Mouse (Mus musculus) WW6 (cell line): ENCODE measurements around the gene Hmbs.
"Not testable (repeated sequence)": the region's sequence is repeated elsewhere in the genome, so short reads cannot be mapped to it uniquely, and the experiment has no call there.

Experiments used
- DNase-seq: peaks from one replicate; pipeline ENCODE4 v3.0.0-alpha.2; 2013; ENCODE audit warnings: low read depth, low spot score

Gene Hmbs

DNA sequence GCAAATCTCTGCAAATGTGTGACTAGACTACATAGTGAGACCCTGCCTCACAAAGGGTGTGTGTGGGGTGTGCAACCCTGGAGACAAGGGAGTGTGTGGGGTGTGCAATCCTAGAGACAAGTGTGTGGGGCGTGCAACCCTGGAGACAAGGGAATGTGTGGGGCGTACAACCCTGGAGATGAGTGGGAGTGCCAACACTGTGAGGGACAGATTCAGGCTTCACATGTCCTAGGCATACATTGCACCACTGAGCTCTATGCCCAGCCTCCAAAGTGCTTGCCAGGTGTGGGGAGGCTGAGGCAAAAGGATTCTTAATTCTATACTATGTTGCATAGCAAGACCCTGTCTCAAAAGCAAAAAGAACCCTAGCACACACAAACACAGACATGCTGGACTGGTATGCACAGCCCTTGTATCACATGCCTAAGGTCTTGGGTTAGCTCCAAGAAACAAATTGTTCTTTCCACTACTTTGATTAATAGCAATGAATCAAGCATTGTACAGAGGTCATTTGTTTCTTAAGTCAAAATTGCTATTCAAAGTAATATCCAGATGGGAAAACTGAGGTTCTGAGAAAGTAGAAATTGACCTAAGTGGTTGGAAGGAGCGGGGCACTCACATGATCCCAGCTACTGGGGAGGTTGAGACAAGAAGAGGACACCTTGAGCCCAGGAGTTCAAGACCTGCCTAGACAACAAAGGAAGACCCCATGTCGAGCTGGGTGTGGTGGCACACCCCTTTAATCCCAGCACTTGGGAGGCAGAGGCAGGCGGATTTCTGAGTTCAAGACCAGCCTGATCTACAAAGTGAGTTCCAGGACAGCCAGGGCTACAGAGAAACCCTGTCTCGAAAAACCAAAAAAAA lies 1.8 kb upstream of the Hmbs start:
- DNase-seq, result no peak

DNA sequence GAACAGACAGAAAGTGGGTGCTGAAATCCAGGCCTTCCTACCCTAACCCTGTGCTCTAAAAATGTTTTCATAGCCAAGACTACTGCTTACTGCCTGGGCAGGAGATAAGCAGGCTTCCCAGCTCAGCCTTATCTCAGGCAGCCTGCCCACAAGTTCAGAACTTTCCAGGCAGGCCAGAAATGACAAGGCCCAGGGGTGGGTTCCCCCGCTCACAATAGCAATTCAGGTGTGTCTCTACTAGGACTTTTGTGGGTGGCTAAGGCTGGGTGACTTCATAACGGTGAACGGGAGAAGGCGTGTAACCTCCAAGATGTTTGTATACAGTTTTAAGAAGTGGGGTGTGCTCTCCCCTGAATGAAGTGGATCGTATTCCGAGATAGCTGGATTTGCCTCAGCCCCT lies 738 bp downstream of the Hmbs start:
- no peak for DNase-seq

DNA sequence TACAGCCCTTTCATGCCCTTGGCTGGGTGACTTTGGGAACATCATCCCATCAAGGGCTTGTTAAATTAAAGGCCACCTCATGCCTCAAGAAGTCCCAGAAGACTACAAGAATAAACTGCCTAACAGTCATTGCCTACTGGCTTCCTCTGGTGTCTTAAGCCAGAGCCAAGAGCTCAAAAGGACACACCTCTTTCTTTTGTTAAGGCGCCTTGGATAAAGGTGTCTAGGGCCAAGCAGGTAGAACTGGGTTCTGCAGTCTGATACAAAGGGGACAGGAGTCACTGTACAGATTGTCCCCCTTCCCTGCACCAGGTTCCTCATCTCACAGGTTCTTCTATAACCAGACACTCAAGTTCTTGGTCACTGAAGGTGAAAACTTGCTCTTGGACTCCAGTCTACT lies 1.4 kb downstream of the Hmbs start:
- DNase-seq, result no peak

DNA sequence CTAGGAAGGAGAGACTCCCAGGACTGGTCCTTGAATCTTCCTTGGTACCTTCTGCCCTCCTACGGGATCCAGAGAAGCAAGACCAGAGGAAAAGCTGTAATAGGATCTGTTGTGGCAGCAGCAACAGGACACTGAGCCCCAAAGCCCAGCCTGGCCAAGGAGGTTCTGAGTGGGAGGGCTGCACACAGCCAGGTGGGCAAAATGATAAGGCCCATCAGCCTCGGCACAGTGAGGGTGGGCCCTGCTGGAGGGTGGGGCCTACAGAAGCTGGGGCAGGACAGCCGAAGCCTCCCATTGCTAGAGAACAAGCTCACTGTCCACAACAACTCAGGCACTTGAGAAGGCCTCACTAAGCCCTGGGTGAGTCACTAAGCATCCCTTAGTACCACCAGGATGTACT lies 1.9 kb downstream of the Hmbs start:
- no peak for DNase-seq

DNA sequence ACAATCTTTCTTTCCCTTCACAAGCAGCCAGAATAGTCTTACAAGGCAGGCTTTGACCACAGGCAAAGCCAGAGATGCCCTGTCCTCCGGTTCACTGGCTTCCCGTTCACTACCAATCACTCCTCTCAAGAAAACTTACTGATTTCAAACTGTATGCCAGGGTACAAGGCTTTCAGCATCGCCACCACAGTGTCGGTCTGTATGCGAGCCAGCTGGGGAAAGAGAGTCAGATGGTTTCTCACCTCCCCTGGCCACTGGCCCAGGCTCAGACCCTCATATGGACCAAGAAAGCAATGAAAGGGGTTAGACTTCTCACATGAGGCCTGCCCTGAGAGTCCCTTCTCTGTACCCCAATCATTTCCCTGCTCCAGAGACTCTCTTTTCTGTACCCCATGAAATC lies 2.5 kb downstream of the Hmbs start:
- no peak for DNase-seq

DNA sequence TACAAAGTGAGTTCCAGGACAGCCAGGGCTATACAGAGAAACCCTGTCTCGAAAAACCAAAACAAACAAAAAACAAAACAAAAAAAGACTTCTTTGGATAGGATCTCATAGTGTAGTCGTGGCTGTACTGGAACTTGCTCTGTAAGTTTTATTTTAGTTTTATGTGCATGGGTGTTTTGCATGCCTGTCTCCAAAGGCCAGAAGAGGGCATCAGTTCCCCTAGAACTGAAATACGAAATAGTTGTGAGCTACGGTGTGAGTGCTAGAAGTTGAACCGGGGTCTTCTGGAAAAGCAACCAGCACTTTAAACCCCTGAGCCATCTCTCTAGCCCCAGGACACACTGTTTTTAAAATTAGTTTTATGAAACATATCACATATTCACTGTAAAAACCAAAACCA lies 5.5 kb downstream of the Hmbs start:
- DNase-seq, result no peak

DNA sequence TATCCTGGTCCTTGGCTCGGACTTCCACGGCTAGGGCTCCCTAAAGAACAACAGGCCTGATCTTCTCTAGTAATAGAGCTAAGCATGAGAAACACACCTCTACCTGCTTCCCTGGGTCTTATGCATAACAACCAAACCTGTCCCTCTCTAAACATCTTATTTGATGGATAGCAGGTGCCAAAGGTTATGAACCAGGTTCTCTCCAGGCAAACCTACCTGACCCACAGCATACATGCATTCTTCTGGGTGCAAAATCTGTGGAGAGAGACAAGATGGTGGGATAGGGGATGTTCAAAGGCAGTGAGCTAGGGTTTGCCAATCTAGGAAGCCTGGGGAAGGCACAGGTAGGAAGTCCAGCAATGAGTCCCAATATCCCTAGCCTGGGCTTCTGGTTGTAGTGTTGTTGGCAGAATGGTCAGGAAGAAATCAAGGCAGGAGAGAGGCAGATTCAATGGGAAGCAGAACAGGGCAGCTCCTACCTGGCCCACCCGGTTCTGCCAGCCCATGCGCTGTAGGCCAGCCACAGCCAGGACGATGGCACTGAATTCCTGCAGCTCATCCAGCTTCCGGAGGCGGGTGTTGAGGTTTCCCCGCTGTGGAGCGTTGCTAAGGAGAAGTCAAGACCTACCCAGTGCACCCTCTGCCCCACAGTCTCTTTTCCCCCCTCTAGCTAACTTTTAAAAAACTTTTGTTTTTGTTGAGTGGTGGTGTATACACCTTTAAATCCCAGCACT lies 6.4 kb downstream of the Hmbs start:
- no peak for DNase-seq

DNA sequence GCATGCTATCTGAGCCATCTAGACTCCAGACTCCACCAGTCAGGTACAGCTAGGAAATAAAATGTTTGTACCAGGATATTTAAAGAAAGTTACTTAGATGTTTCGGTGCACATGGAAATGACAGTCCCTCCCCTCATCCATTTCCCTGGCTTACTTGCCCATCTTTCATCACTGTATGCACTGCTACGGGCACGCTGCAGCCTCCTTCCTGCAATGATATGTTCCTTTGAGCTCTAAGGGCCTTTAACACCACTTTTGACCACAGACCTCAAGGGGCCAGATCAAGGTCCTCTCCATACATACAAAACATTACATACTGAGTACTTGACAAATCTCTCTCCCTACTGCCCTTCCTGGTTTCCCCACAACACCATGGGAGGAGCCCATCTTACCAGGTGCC lies 7.1 kb downstream of the Hmbs start:
- DNase-seq, result no peak

DNA sequence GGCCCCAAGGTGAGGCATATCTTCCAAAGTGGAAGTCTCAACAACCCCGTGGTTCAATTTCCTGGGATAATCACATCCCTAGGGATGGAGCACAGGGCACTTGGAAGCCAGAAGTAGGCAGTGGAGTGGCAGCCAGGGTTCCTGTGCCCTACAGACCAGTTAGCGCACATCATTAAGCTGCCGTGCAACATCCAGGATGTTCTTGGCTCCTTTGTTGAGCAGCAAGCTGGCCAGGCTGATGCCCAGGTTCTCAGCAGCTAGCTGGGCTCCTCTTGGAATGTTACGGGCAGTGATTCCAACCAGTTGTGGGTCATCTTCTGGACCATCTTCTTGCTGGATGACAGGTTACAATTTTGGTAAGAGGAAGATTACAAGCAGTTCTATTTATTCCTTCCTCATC lies 7.5 kb downstream of the Hmbs start:
- DNase-seq, result not testable (repeated sequence)

DNA sequence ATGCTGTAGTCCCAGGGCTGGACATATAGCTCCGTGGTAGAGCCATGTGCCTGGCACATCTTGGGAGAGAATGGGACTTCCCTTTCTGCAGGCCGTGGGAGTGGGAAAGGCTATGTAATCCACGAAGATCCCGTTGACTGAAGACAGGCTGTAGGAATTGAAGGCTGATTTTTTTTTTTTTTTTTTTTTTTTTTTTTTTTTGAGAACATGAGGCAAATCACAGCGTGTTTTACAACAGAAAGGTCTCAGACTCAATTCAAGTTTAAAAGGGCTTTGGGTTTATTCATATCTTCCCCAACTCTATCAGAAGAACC lies 8.0 kb downstream of the Hmbs start:
- no peak for DNase-seq

DNA sequence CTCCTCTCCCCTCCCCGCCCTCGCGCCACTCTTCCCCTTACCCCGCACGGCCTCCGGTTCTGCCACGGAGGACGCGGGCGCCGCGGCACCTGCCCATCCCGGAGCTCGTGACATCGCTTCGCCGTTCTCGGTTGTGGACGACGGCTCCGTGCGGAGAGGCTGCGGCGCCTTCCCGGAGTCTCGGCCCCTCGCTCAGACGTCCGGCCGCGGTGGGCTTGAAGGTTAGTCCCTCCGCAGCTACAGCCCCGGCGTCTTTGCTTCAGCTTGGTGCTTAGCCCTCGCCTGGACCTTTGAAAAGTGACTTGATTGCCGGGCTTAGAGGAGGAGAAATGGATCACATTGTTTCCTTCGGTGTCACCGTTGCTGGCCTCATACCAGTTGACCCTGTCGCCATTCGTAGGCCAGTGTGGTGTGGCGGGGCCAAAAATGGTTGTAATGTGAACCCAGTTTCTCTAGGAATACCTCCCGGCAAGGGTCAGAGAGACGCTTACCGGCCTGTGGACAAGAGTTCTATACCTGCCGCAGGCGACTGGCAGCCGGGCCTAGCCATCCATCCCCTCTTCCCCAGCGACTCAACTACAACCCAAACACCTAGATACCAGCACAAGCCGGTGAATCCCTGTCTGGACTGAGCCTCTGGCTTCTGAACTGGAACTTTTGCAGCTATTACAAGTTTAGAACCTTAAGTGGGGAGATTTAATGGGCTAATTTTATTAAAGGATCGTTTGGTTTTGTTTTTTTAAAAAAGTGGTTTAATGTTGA lies 8.5 kb downstream of the Hmbs start:
- no peak for DNase-seq

DNA sequence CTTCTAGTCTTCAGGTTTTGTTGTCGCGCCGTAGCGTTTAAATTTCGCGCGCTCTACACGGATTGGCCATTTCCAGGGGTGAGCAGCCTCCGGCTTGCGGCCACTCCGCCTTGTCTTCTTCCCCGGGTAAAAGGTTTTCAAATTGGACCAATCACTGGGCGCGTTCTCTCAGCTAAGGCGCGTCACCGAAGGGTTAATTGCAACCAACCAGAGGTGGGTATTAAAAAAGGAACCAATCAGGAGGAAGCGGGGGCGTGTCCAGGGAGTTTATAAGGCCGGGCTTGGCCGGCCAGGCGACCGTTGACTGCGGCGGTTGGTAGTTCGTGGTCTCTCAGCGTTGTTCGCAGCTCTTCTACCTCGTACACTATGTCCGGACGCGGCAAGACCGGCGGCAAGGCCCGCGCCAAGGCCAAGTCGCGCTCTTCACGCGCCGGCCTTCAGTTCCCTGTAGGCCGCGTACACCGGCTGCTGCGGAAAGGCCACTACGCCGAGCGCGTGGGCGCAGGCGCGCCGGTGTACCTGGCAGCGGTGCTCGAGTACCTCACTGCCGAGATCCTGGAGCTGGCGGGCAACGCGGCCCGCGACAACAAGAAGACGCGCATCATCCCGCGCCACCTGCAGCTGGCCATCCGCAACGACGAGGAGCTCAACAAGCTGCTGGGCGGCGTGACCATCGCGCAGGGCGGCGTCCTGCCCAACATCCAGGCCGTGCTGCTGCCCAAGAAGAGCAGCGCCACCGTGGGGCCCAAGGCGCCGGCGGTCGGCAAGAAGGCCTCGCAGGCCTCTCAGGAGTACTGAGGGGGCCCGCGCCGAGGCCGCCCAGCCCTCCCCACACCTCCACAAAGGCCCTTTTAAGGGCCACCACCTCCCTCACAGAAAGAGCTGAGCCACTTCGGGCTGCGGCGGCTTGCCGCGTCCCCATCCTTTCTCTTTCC lies 9.4 kb downstream of the Hmbs start, which contains the start of gene H2afx:
Gene H2afx (plus strand): TSS at position 299 of the 935 bp plus-strand sequence.
- DNase-seq, result peak; percentile 97

DNA sequence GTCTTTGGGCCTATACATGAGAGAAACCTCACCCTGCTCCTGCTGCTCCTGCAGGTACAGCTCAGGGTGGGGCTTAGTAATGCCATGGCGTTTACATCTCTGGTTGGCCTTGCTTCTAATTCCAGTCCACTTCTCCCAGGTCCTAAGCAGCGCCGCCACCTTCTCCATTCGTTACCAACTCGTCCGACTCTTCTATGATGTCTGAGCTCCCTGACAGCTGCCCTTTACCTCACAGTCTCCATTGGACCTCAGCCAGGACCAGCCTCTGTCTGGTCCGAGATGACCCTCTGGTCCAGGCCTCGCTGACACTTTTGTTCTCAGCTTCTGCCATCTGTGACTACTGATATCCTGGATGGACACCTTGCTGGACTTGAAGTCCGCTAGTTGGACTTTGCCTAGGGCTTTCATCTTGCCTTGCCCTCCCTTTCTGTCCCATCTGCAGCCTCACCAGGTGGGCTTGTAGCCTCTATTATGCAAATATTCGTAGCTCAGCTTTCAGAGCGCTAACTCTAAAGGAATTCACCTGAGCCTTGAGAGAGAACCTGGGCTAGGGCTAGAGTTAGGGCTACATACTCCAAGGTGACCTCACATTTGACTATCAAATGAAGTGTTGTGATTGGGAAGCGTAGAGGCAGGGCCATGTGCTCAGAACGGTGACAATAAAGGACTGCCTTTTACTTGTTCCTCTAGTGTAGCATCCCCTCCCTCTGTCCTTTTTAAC lies 10.9 kb downstream of the Hmbs start:
- DNase-seq, result no peak

DNA sequence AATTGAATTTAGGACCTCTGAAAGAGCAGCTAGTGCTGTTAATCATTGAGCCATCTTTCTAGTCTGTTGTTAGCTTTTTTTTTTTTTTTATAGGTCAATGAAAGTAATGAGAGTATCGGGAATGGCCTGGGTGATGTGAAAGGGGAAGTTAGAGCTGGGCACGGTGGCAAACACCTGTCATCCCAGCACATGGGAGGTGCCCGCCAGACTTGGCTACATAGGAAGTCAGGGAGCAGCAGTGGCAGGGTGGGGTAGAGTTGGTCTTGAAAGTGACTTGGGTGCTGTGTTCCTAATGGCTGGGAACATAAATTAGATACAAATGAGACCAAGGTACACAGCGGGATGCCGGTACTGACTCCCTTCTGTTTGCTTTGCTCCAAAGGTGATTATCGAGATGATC lies 13.3 kb downstream of the Hmbs start:
- no peak for DNase-seq

DNA sequence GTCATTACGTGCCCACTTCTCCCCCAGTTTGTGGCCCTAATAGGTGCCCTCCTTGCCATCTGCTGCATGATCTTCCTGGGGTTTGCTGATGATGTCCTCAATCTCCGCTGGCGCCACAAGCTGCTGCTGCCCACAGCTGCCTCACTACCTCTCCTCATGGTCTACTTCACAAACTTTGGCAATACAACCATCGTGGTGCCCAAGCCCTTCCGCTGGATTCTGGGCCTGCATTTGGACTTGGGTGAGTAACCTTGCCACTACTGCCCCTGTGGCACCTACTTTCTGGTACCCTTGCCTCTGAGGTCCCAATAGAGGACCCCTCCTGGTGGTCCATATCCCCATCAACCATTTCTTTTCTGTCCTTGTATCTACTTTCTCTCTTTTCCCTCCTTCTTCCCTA lies 16.1 kb downstream of the Hmbs start:
- DNase-seq, result no peak

DNA sequence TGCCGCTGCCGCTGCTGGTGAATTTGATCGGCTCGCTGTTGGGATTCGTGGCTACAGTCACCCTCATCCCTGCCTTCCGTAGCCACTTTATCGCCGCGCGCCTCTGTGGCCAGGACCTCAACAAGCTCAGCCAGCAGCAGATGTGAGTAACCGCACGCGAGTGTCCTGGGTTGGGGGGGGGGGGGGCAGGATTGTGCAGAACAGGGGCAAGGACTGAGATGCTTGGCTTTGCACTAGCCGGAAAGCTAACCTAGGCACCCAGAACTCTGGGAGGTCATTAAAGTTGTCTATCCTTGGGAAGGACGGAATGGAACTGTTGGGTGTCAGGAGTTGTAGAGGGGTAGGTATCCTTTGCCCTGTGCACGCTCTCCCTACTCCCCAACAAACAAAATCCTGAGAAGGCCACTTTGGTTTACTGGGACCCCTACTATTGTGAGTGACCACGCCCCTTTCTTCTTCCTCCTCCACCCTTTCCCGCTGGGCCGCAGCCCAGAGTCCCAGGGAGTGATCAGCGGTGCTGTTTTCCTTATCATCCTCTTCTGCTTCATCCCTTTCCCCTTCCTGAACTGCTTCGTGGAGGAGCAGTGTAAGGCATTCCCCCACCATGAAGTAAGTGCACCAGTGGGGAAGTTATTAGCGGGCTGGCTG lies 16.8 kb downstream of the Hmbs start:
- DNase-seq, result no peak

DNA sequence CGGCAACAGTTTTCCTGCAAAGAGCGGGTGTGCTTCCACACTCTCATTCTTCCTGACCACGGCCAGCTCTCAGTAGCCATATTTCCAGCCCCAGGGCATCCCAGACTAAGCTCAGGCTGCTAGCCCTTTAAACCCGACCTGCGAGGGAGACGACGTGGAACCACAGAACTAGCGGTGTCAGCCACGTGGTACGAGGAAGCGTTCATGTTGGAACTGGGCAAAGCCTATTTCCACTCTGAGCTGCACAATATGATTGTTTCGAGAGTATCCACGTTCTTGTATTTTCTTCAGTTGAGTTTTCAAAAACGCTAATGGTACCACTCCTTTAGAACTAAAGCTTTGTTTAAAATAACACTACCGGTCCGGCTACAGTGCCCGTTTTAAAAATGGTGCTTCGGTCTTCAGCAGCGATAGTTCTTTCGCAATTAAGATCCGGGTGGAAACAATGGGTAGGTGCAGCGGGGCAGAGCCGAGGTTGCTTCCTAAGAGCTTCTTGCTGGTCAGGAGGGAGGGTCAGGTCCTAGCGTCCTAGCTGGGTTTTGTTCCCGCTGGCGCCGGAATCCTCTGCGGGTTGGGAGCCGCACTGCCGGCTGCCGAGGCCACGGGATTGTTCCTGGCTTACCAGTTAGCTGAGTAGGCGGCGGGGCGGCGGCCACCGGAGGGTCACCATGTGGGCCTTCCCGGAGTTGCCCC lies 17.5 kb downstream of the Hmbs start:
- no peak for DNase-seq

DNA sequence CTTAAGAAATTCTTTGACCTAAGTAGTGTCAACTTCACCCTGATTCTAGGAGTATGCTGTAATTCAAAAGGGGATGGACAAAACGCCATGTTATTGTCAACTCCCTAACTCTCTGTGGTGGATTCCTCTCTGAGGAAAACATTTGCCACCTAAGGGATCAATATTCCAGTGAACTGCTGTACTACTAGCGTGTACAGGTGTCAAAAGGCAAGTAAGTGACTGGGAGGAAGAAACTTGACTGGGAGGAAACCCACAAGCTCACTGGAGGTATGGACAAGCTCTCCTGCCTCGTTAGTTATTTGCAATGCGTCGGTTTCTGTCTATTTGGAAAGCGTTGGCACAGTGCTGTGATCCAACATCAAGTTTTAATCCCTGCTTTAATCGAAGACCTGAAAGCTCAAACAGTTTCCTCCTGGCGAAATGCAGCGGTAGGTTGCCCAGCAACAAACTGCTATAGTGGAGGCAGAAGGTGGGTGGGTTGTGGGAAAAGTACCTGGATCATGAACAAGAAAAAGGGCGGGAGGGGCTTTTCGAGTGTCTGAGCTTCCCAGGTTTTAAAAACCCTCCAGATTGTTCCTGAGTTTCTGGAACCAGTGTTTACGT lies 18.2 kb downstream of the Hmbs start, which contains the start of gene Dpagt1:
Gene Dpagt1 (plus strand): TSS at position 252 of the 603 bp plus-strand sequence.
- no peak for DNase-seq
